Mouse (Mus musculus): Measurements from ENCODE around the gene Man2a1.

DNA sequence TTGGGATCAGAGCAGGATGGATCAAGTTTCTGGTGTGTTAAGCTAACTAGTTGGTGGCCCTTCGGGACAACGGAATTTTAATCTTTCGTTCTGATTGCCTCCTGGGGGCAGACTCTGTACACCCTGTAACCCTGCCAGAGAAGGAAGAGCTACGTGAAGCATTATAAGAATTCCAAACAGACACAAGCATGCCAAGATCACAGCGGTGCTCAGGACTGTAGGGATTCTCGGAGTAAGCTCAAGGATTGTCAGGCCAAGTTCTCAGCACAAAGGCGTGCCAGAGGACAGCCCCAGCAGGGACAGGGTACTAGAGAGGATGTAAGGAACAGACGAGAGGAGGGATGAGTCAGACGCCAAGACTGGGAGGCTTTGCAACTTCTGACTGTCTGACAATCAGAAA lies 164.8 kb downstream of the Man2a1 start:
- TF ChIP-seq CTCF (IDR thresholded peaks at IDR 0.05; ENCODE audit: control insufficient read depth, insufficient read depth, insufficient replicate concordance, low read depth, low read length) (no peak), POLR2A (IDR thresholded peaks at IDR 0.05; ENCODE audit: control insufficient read depth, low read depth, low read length) (no peak)

Measured in testis, adult 2 months (tissue).